Mouse (Mus musculus): ENCODE data around the gene Nipbl. TPM values are rescaled to one million over a fixed set of nuclear protein-coding genes. Genes with fewer than 3 reads are reported as not detected.

Gene Nipbl
- polyA plus RNA-seq, 1 experiment from 2014 or later: 8.8 TPM

DNA sequence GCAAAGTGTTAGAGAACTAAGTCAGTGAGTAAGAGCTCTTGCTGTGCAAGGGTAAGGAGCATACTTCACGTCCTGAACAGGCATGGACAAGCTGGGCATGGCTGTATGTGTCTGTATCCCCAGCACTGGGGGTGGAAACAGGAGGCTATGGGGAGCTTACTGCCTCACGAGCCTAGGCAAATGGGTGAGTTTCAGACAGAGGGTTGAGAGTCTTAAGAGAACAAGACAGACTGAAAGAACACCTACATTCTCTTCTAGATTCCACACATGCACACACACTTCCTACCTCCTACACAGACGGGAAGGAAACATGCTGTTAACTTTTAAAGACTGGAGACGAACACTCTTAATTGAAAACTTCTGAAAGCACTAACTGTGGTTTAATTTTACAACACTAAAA lies 126.9 kb downstream of the Nipbl start:
- Histone ChIP-seq H3K27ac (replicated peaks) (no peak overlapping the region), H3K9ac (ENCODE audit: low read length) (no peak overlapping the region), H3K4me1 (replicated peaks; ENCODE audit: control insufficient read depth, insufficient read depth) (no peaks in the 10 kb centered on the region), H3K9me3 (ENCODE audit: control insufficient read depth, low read length) (no peaks in the 10 kb centered on the region), H3K36me3 (ENCODE audit: control insufficient read depth, insufficient read depth, low read length) (peaks cover 16% of the 10 kb centered on the region), H3K4me2 (replicated peaks; ENCODE audit: low read depth) (no peak overlapping the region), H3K4me3 (ENCODE audit: low read depth, low read length) (no peak overlapping the region), H3K27me3 (ENCODE audit: control insufficient read depth, insufficient read depth, low read length) (no peaks in the 10 kb centered on the region)
- ATAC-seq (ENCODE audit: low FRiP score, low TSS enrichment) (no peak), DNase-seq (ENCODE audit: low spot score) (no peak)
- TF ChIP-seq CTCF (IDR thresholded peaks at IDR 0.05; ENCODE audit: low read depth) (no peak), EP300 (optimal IDR thresholded peaks at IDR 0.05) (no peak)
- 90% methylated on average over 4 of the region's 4 CpGs for WGBS

DNA sequence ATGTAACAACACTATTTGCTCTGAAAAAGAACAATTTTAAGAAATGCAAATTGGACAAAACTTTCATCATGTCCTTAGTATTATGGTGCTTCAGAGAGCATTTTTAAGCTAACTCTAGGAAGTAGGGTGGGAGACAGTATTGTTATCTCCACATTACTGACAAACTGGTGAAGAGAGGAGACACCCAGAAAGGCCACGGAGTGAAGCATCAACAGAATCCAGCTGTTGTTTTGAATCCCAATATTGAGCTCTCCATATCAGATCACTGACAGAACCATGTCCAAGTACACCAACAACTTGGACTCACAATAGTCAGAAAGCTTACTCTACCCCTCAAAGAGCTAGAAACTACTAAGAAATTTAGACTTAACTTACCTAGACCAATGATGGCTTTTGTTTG lies 138.8 kb downstream of the Nipbl start:
- H3K27ac ChIP-seq (replicated peaks): no peak overlapping the region
- H3K27me3 ChIP-seq (ENCODE audit: control insufficient read depth, insufficient read depth, low read length): no peaks in the 10 kb centered on the region
- no peak overlapping the region for H3K4me3 ChIP-seq (ENCODE audit: low read depth, low read length)
- H3K36me3 ChIP-seq (ENCODE audit: control insufficient read depth, insufficient read depth, low read length): peaks cover 22% of the 10 kb centered on the region
- no peak overlapping the region for H3K4me2 ChIP-seq (replicated peaks; ENCODE audit: low read depth)
- TF ChIP-seq CTCF (IDR thresholded peaks at IDR 0.05; ENCODE audit: low read depth): no peak
- TF ChIP-seq EP300 (optimal IDR thresholded peaks at IDR 0.05): no peak
- no peak for ATAC-seq (ENCODE audit: low FRiP score, low TSS enrichment)
- H3K9me3 ChIP-seq (ENCODE audit: control insufficient read depth, low read length): no peaks in the 10 kb centered on the region
- no peaks in the 10 kb centered on the region for H3K4me1 ChIP-seq (replicated peaks; ENCODE audit: control insufficient read depth, insufficient read depth)
- DNase-seq (ENCODE audit: low spot score): no peak
- no peak overlapping the region for H3K9ac ChIP-seq (ENCODE audit: low read length)
- WGBS: 79% methylated on average over 1 of the region's 1 CpGs

DNA sequence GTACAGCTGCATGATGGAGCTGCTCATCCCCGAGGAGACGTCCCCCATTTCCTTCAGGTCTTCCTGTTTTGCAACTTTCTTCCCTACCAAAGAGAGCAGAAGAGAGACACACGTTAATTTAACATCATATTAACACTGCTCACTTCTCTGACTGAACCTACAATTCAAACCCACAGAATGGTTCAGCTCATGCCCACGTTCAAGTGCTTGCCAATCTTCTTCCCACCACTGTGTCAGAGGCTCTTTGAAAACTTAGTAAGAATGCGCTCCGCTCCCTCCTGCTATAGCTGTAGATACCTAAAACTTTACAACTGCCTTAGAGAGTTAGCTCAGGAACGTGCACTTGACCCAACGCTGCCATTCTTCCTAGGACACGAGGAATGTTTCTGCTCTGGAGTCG lies 141.3 kb downstream of the Nipbl start:
- Histone ChIP-seq H3K27me3 (ENCODE audit: control insufficient read depth, insufficient read depth, low read length) (no peaks in the 10 kb centered on the region), H3K36me3 (ENCODE audit: control insufficient read depth, insufficient read depth, low read length) (peaks cover 23% of the 10 kb centered on the region)
- ATAC-seq (ENCODE audit: low FRiP score, low TSS enrichment): no peak

DNA sequence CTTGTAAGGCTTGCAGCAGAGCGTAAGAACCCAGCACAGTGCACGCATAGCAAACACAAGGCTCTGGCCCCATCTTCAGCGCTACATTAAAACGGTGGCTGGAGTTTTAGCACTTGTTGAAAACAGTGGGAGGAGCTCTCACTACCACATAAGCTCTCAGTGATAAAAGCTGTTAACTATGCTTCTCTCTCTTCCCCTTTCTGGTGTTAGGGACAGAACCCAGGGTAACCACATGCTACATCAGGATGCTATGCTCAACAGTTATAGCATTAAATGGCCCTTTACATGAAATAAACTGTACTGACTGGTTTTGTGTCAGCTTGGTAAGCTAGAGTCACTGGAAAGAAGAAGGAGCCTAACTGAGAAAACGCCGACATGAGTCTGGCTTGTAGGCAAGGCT lies 150.1 kb downstream of the Nipbl start:
- Histone ChIP-seq H3K4me3 (ENCODE audit: low read depth, low read length) (no peak overlapping the region), H3K9ac (ENCODE audit: low read length) (no peak overlapping the region), H3K4me1 (replicated peaks; ENCODE audit: control insufficient read depth, insufficient read depth) (no peaks in the 10 kb centered on the region), H3K27ac (replicated peaks) (no peak overlapping the region), H3K27me3 (ENCODE audit: control insufficient read depth, insufficient read depth, low read length) (no peaks in the 10 kb centered on the region), H3K36me3 (ENCODE audit: control insufficient read depth, insufficient read depth, low read length) (peaks cover 14% of the 10 kb centered on the region; the same call in 1 of the 2 replicates), H3K9me3 (ENCODE audit: control insufficient read depth, low read length) (no peaks in the 10 kb centered on the region), H3K4me2 (replicated peaks; ENCODE audit: low read depth) (no peak overlapping the region)
- 88% methylated on average over 6 of the region's 6 CpGs for WGBS
- DNase-seq (ENCODE audit: low spot score) (no peak), ATAC-seq (ENCODE audit: low FRiP score, low TSS enrichment) (no peak)
- no peak for TF ChIP-seq CTCF (IDR thresholded peaks at IDR 0.05; ENCODE audit: low read depth)
- TF ChIP-seq EP300 (optimal IDR thresholded peaks at IDR 0.05): no peak

More for the DNA sequence above, 141.3 kb downstream of the Nipbl start:
- Histone ChIP-seq H3K27ac (replicated peaks) (no peak overlapping the region), H3K4me3 (ENCODE audit: low read depth, low read length) (no peak overlapping the region), H3K4me1 (replicated peaks; ENCODE audit: control insufficient read depth, insufficient read depth) (no peaks in the 10 kb centered on the region), H3K9ac (ENCODE audit: low read length) (no peak overlapping the region), H3K9me3 (ENCODE audit: control insufficient read depth, low read length) (no peaks in the 10 kb centered on the region), H3K4me2 (replicated peaks; ENCODE audit: low read depth) (no peak overlapping the region)
- TF ChIP-seq CTCF (IDR thresholded peaks at IDR 0.05; ENCODE audit: low read depth) (no peak), EP300 (optimal IDR thresholded peaks at IDR 0.05) (no peak)
- DNase-seq (ENCODE audit: low spot score): no peak
- WGBS: 89% methylated on average over 10 of the region's 10 CpGs

DNA sequence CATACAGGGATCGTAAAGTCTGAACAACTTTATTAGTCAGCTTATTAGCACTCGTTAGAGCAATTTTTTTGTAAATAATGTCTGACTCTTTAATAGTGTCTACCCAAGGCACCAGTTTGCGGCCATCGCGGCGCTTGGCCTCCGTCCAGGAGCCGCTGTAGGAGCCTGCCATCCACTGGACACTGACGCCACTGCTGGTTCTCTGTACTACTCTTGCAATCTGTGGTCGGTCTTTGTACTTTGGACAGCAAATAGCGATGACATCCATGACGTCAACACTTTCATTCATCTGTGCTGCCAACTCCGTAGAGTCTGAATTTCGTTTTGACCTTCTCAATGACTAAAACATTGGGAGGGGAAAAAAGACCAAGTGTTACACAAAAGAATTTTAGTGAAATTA lies 153.0 kb downstream of the Nipbl start:
- Histone ChIP-seq H3K4me2 (replicated peaks; ENCODE audit: low read depth) (no peak overlapping the region), H3K4me1 (replicated peaks; ENCODE audit: control insufficient read depth, insufficient read depth) (no peaks in the 10 kb centered on the region), H3K9me3 (ENCODE audit: control insufficient read depth, low read length) (no peaks in the 10 kb centered on the region), H3K4me3 (ENCODE audit: low read depth, low read length) (no peak overlapping the region), H3K36me3 (ENCODE audit: control insufficient read depth, insufficient read depth, low read length) (peaks cover 9% of the 10 kb centered on the region; the same call in 1 of the 2 replicates), H3K9ac (ENCODE audit: low read length) (no peak overlapping the region), H3K27me3 (ENCODE audit: control insufficient read depth, insufficient read depth, low read length) (no peaks in the 10 kb centered on the region), H3K27ac (replicated peaks) (no peak overlapping the region)
- ATAC-seq (ENCODE audit: low FRiP score, low TSS enrichment) (no peak), DNase-seq (ENCODE audit: low spot score) (no peak)
- TF ChIP-seq EP300 (optimal IDR thresholded peaks at IDR 0.05): no peak
- no peak for TF ChIP-seq CTCF (IDR thresholded peaks at IDR 0.05; ENCODE audit: low read depth)
- WGBS: 94% methylated on average over 14 of the region's 14 CpGs

DNA sequence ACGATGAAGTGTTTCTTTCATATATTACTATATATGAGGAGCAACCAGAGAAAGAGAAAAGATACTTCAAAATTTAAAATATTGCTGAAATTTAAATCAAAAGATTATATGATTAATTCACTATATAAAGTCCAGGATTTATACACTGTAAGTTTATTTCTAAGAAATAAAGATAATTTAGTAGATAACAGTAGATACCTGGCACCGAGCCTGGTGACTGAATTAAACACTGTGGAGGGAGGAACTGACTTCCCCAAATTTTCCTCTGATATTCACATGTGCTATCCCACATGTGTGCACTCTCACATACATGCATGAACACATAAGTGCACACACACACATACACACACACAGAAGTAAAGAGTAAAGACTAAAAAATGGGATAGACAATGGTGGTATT lies 162.1 kb downstream of the Nipbl start:
- no peak for TF ChIP-seq EP300 (optimal IDR thresholded peaks at IDR 0.05)
- no peak for TF ChIP-seq CTCF (IDR thresholded peaks at IDR 0.05; ENCODE audit: low read depth)
- H3K4me1 ChIP-seq (replicated peaks; ENCODE audit: control insufficient read depth, insufficient read depth): no peaks in the 10 kb centered on the region
- DNase-seq (ENCODE audit: low spot score) (no peak), ATAC-seq (ENCODE audit: low FRiP score, low TSS enrichment) (no peak)
- H3K9me3 ChIP-seq (ENCODE audit: control insufficient read depth, low read length): no peaks in the 10 kb centered on the region
- H3K4me3 ChIP-seq (ENCODE audit: low read depth, low read length): no peak overlapping the region
- no peak overlapping the region for H3K4me2 ChIP-seq (replicated peaks; ENCODE audit: low read depth)
- H3K9ac ChIP-seq (ENCODE audit: low read length): no peak overlapping the region
- H3K36me3 ChIP-seq (ENCODE audit: control insufficient read depth, insufficient read depth, low read length): no peaks in the 10 kb centered on the region
- H3K27ac ChIP-seq (replicated peaks): no peak overlapping the region
- H3K27me3 ChIP-seq (ENCODE audit: control insufficient read depth, insufficient read depth, low read length): no peaks in the 10 kb centered on the region
- 71% methylated on average over 2 of the region's 2 CpGs for WGBS
